Mouse (Mus musculus) ES-E14 (cell line): ENCODE results near the gene Slc44a1. TPM values are rescaled to one million over a fixed set of nuclear protein-coding genes. Genes with fewer than 3 reads are reported as not detected.

Experiments
- DNase-seq: peaks from one replicate; pipeline ENCODE4 v3.0.0-alpha.2; 2013; ENCODE audit warnings: low read depth, low spot score
- H3K27ac ChIP-seq: 2 replicates; pipeline ENCODE4 v1.5.1; 2012; ENCODE audit warnings: low read depth, mild to moderate bottlenecking, low read length, moderate library complexity, mixed read lengths; ENCODE audit not compliant: poor library complexity, insufficient read depth, severe bottlenecking
- H3K36me3 ChIP-seq: 2 replicates; pipeline ENCODE4 v1.6.1; 2012; ENCODE audit warnings: mild to moderate bottlenecking, low read length, moderate library complexity, mixed read lengths; ENCODE audit not compliant: control insufficient read depth, poor library complexity, insufficient read depth, severe bottlenecking
- H3K4me1 ChIP-seq, 2 experiments: fragments of 150-350 bp in 1 of 2; sonication (generic) in 1 of 2; 2 replicates each; pipeline ENCODE4 v1.6.1; 2012; ENCODE audit warnings: low read length in 2 of 2, mild to moderate bottlenecking in 1 of 2, mixed read lengths in 1 of 2; ENCODE audit not compliant: control insufficient read depth in 2 of 2, insufficient read depth in 2 of 2, poor library complexity in 1 of 2
- H3K4me3 ChIP-seq, 2 experiments: fragments of 150-350 bp in 1 of 2; sonication (generic) in 1 of 2; 2 replicates each; pipeline ENCODE4 v1.5.1; 2012; ENCODE audit warnings: low read length in 2 of 2, low read depth in 1 of 2, mild to moderate bottlenecking in 1 of 2, mixed read lengths in 1 of 2; ENCODE audit not compliant: insufficient read depth in 1 of 2, poor library complexity in 1 of 2, severe bottlenecking in 1 of 2
- H3K9ac ChIP-seq: 2 replicates; pipeline ENCODE4 v1.6.1; 2012; ENCODE audit warnings: low read depth, mild to moderate bottlenecking, low read length, mixed read lengths; ENCODE audit not compliant: poor library complexity, insufficient read depth, severe bottlenecking
- H3K9me3 ChIP-seq: fragments of 150-350 bp; sonication (generic); 2 replicates; pipeline ENCODE4 v1.6.1; 2012; ENCODE audit warnings: low read depth, mild to moderate bottlenecking, low read length; ENCODE audit not compliant: control insufficient read depth, insufficient read depth
- CHD2 ChIP-seq: IDR thresholded peaks from 2 replicates; pipeline ENCODE4 v1.6.1; 2014; ENCODE audit warnings: mild to moderate bottlenecking, low read depth, low read length, inconsistent platforms
- HCFC1 ChIP-seq: IDR thresholded peaks from 2 replicates; pipeline ENCODE4 v1.6.1; 2012; ENCODE audit warnings: low read length, inconsistent platforms, borderline replicate concordance; ENCODE audit not compliant: insufficient read depth
- MAFK ChIP-seq: IDR thresholded peaks from 2 replicates; pipeline ENCODE4 v1.6.1; 2014; ENCODE audit warnings: mild to moderate bottlenecking, low read depth, low read length, inconsistent platforms; ENCODE audit not compliant: insufficient read depth
- ZC3H11A ChIP-seq: IDR thresholded peaks from 2 replicates; pipeline ENCODE4 v1.6.1; 2012; ENCODE audit warnings: low read depth, mild to moderate bottlenecking, inconsistent platforms, low read length, borderline replicate concordance
- ZNF384 ChIP-seq: IDR thresholded peaks from 2 replicates; pipeline ENCODE4 v1.6.1; 2012; ENCODE audit warnings: low read depth, low read length, inconsistent platforms
- in situ Hi-C, 2 experiments: fragments of 600-800 bp; cut with MboI; formaldehyde crosslinking; loops; one replicate each; pipeline ENCODE4 v1.15.1; 2025; ENCODE audit warnings: low sequenced_read_pairs in 2 of 2, inconsistent platforms in 1 of 2; ENCODE audit not compliant: unreplicated experiment in 2 of 2
- total RNA-seq: library from RNA; depleted of rRNA; stranded (reverse); fragments of 300-350 nt; gene quantifications from 2 replicates; pipeline ENCODE4 v1.2.3, GENCODE M21; 2012

Slc44a1 gene
- total RNA-seq, 1 experiment: 48.0 TPM

GRCm38 (mm10) chr4:53408821-53409220 is 31.4 kb upstream of the Slc44a1 start:
- no peak overlapping the region for H3K4me3 ChIP-seq
- no peak overlapping the region for H3K27ac ChIP-seq
- no peak for DNase-seq
- in situ Hi-C loops: no loop called here
- TF ChIP-seq MAFK (no peak), CHD2 (no peak), HCFC1 (no peak), ZNF384 (no peak), ZC3H11A (no peak)
- H3K4me1 ChIP-seq: no peaks in the 10 kb centered on the region
- no peaks in the 10 kb centered on the region for H3K9me3 ChIP-seq
- no peak overlapping the region for H3K9ac ChIP-seq
- H3K36me3 ChIP-seq: no peaks in the 10 kb centered on the region

GRCm38 (mm10) chr4:53409526-53410085 is 30.6 kb upstream of the Slc44a1 start:
- Histone ChIP-seq H3K4me1 (no peaks in the 10 kb centered on the region), H3K9me3 (no peaks in the 10 kb centered on the region), H3K9ac (no peak overlapping the region), H3K36me3 (no peaks in the 10 kb centered on the region), H3K27ac (no peak overlapping the region), H3K4me3 (no peak overlapping the region)
- DNase-seq: no peak
- TF ChIP-seq MAFK (no peak), CHD2 (no peak), HCFC1 (no peak), ZNF384 (no peak), ZC3H11A (no peak)
- in situ Hi-C loops: no loop called here

- no peak overlapping the region for H3K27ac ChIP-seq
- no peak overlapping the region for H3K4me3 ChIP-seq
- TF ChIP-seq HCFC1 (no peak), MAFK (no peak), ZC3H11A (no peak), CHD2 (no peak), ZNF384 (no peak)
- H3K4me1 ChIP-seq: no peaks in the 10 kb centered on the region
- no peaks in the 10 kb centered on the region for H3K9me3 ChIP-seq
- no peak for DNase-seq
- no peak overlapping the region for H3K9ac ChIP-seq
- in situ Hi-C loops: no loop called here
- H3K36me3 ChIP-seq: no peaks in the 10 kb centered on the region
These were observed 29.5 kb upstream of the Slc44a1 start for GRCm38 (mm10) chr4:53410752-53411151.

- no peak for TF ChIP-seq MAFK
- Histone ChIP-seq H3K9me3 (no peaks in the 10 kb centered on the region), H3K36me3 (no peaks in the 10 kb centered on the region), H3K27ac (no peak overlapping the region), H3K4me3 (no peak overlapping the region), H3K9ac (no peak overlapping the region), H3K4me1 (no peaks in the 10 kb centered on the region)
- in situ Hi-C loops: no loop called here
- no peak for DNase-seq
These were observed 28.0 kb upstream of the Slc44a1 start for GRCm38 (mm10) chr4:53411958-53412870.

GRCm38 (mm10) chr4:53412991-53413390 is 27.2 kb upstream of the Slc44a1 start:
- in situ Hi-C loops: no loop called here
- Histone ChIP-seq H3K4me3 (no peak overlapping the region), H3K36me3 (no peaks in the 10 kb centered on the region), H3K9me3 (no peaks in the 10 kb centered on the region), H3K27ac (no peak overlapping the region), H3K4me1 (no peaks in the 10 kb centered on the region), H3K9ac (no peak overlapping the region)
- no peak for DNase-seq
- TF ChIP-seq ZNF384 (no peak), MAFK (no peak)
